Mouse (Mus musculus): Measurements from ENCODE around the gene Tmc6. TPM values are rescaled to one million over a fixed set of nuclear protein-coding genes. Genes with fewer than 3 reads are reported as not detected.

Tmc6 gene
- polyA plus RNA-seq, 1 experiment from 2014 or later: 11.5 TPM

DNA sequence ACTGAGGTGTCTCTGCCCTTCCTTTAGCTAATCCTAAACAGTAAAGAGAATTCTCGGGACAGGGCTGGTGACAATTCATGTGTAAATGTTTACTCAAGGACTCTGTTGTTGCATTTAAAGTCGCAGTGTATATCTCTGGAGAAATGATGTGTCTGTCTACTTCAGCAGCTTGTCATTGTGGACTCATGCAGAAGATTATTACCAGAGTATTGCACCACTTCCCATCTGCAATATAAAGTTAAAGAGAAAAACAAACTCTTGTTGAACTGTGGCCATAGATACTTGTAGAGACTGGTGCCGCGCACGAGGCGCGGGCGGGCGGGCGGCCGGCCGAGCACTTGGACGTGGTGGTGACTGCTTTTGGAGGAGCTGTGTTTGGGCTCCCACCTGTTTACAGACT is 20.2 kb downstream of the Tmc6 start:
- 93% methylated on average over 13 of the region's 13 CpGs for WGBS
- no peak overlapping the region for H3K27ac ChIP-seq
- H3K4me1 ChIP-seq: no peaks in the 10 kb centered on the region
- no peak for ATAC-seq (ENCODE audit: low FRiP score, low read depth)
- peaks cover 91% of the 10 kb centered on the region for H3K36me3 ChIP-seq
- H3K4me2 ChIP-seq (replicated peaks): no peak overlapping the region
- H3K9ac ChIP-seq: no peak overlapping the region
- no peak overlapping the region for H3K4me3 ChIP-seq
- no peaks in the 10 kb centered on the region for H3K9me3 ChIP-seq
- H3K27me3 ChIP-seq (replicated peaks): no peaks in the 10 kb centered on the region

DNA sequence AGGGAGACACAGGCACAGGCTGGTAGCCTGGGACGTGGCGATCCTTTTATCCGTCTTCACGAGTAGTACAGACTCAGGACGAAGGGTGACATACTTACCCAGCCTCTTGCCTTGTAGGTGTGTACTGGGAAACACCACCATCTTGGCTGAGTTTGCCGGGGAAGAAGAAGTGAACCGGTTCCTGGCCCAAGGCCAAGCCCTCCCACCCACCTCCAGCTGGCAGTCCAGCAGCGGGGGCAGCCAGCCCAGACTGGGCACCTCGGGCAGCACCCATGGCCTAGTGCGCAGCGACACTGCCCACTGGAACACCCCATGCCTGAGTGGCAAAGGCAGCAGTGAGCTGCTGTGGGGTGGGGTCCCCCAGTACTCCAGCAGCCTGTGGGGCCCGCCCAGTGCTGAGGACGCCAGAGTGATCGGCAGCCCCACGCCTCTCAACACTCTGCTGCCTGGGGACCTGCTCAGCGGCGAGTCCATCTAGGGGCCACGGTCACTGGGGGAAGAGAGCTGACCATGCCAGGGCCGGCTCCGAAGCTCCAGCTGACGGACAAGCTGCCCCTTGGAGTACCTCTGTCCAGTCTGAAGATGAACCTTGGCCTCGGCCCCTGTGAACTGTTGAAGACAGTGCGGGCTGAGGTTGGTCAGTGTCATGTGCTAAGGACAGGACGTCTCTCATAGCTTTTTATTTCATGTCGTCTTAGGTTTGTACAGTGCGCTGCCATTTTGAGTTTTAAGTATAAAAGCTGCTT is 21.5 kb downstream of the Tmc6 start:
- no peak for ATAC-seq (ENCODE audit: low FRiP score, low read depth)
- H3K36me3 ChIP-seq: peaks cover 91% of the 10 kb centered on the region
- no peak overlapping the region for H3K27ac ChIP-seq
- H3K4me1 ChIP-seq: no peaks in the 10 kb centered on the region
- WGBS: 95% methylated on average over 26 of the region's 26 CpGs
- H3K9me3 ChIP-seq: no peaks in the 10 kb centered on the region
- H3K4me3 ChIP-seq: no peak overlapping the region
- H3K9ac ChIP-seq: no peak overlapping the region
- H3K27me3 ChIP-seq (replicated peaks): no peaks in the 10 kb centered on the region
- no peak overlapping the region for H3K4me2 ChIP-seq (replicated peaks)

DNA sequence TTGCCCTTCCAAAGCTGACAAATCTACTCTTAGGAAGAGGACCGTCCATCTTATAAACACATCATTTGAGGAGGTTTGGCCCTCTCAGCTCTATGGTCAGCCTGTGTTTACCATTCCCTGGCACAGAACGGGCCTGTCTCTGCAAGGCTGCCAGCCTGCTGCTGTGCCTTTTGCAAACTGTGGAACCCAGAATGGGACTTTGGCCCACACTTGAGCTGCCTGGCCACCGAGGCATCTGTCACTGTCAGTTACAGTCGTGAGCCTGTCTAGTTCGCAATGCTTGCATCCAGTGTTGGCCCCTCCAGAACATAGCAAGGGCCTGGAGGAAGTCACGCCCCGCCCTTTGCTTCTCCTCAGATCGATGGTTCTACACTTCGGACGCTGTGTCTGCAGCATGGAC is 22.7 kb downstream of the Tmc6 start:
- Histone ChIP-seq H3K36me3 (peaks cover 91% of the 10 kb centered on the region), H3K4me1 (no peaks in the 10 kb centered on the region), H3K27ac (no peak overlapping the region), H3K4me3 (no peak overlapping the region), H3K4me2 (replicated peaks) (no peak overlapping the region), H3K27me3 (replicated peaks) (no peaks in the 10 kb centered on the region), H3K9ac (no peak overlapping the region), H3K9me3 (no peaks in the 10 kb centered on the region)
- WGBS: 94% methylated on average over 10 of the region's 10 CpGs
- no peak for ATAC-seq (ENCODE audit: low FRiP score, low read depth)

- Histone ChIP-seq H3K36me3 (peaks cover 97% of the 10 kb centered on the region), H3K4me3 (no peak overlapping the region), H3K4me1 (no peaks in the 10 kb centered on the region), H3K27me3 (replicated peaks) (no peaks in the 10 kb centered on the region), H3K27ac (no peak overlapping the region), H3K9me3 (no peaks in the 10 kb centered on the region), H3K9ac (no peak overlapping the region), H3K4me2 (replicated peaks) (no peak overlapping the region)
- ATAC-seq (ENCODE audit: low FRiP score, low read depth): no peak
- 94% methylated on average over 7 of the region's 7 CpGs for WGBS
Observed at GRCm38 (mm10) chr11:117755891-117756290, 26.1 kb downstream of the Tmc6 start.

- peaks cover 96% of the 10 kb centered on the region for H3K36me3 ChIP-seq
- no peak overlapping the region for H3K4me3 ChIP-seq
- H3K27me3 ChIP-seq (replicated peaks): no peaks in the 10 kb centered on the region
- H3K9me3 ChIP-seq: no peaks in the 10 kb centered on the region
- H3K27ac ChIP-seq: no peak overlapping the region
- no peak overlapping the region for H3K9ac ChIP-seq
- WGBS: 90% methylated on average over 6 of the region's 6 CpGs
- ATAC-seq (ENCODE audit: low FRiP score, low read depth): no peak
- H3K4me1 ChIP-seq: no peaks in the 10 kb centered on the region
- no peak overlapping the region for H3K4me2 ChIP-seq (replicated peaks)
Observed at GRCm38 (mm10) chr11:117751544-117751943, 30.5 kb downstream of the Tmc6 start.

GRCm38 (mm10) chr11:117749414-117749813 is 32.6 kb downstream of the Tmc6 start:
- no peak overlapping the region for H3K4me2 ChIP-seq (replicated peaks)
- no peaks in the 10 kb centered on the region for H3K27me3 ChIP-seq (replicated peaks)
- WGBS: 93% methylated on average over 10 of the region's 10 CpGs
- no peaks in the 10 kb centered on the region for H3K9me3 ChIP-seq
- peaks cover 95% of the 10 kb centered on the region for H3K36me3 ChIP-seq
- H3K4me1 ChIP-seq: no peaks in the 10 kb centered on the region
- no peak overlapping the region for H3K9ac ChIP-seq
- no peak overlapping the region for H3K4me3 ChIP-seq
- no peak for ATAC-seq (ENCODE audit: low FRiP score, low read depth)
- no peak overlapping the region for H3K27ac ChIP-seq

- no peaks in the 10 kb centered on the region for H3K27me3 ChIP-seq (replicated peaks)
- H3K36me3 ChIP-seq: peaks cover 95% of the 10 kb centered on the region
- no peaks in the 10 kb centered on the region for H3K9me3 ChIP-seq
- H3K4me1 ChIP-seq: no peaks in the 10 kb centered on the region
- H3K4me3 ChIP-seq: no peak overlapping the region
- 91% methylated on average over 4 of the region's 4 CpGs for WGBS
- H3K4me2 ChIP-seq (replicated peaks): no peak overlapping the region
- no peak overlapping the region for H3K27ac ChIP-seq
- no peak for ATAC-seq (ENCODE audit: low FRiP score, low read depth)
- no peak overlapping the region for H3K9ac ChIP-seq
Observed at GRCm38 (mm10) chr11:117748628-117749027, 33.4 kb downstream of the Tmc6 start.

GRCm38 (mm10) chr11:117743454-117744030 is 38.5 kb downstream of the Tmc6 start:
- Histone ChIP-seq H3K9ac (no peak overlapping the region), H3K4me2 (replicated peaks) (no peak overlapping the region), H3K4me3 (no peak overlapping the region), H3K9me3 (no peaks in the 10 kb centered on the region), H3K36me3 (peaks cover 98% of the 10 kb centered on the region), H3K4me1 (no peaks in the 10 kb centered on the region), H3K27ac (no peak overlapping the region), H3K27me3 (replicated peaks) (no peaks in the 10 kb centered on the region)
- 67% methylated on average over 4 of the region's 4 CpGs for WGBS
- no peak for ATAC-seq (ENCODE audit: low FRiP score, low read depth)

- Histone ChIP-seq H3K27me3 (replicated peaks) (no peaks in the 10 kb centered on the region), H3K9me3 (no peaks in the 10 kb centered on the region), H3K4me3 (no peak overlapping the region), H3K4me2 (replicated peaks) (no peak overlapping the region), H3K9ac (no peak overlapping the region), H3K4me1 (no peaks in the 10 kb centered on the region), H3K36me3 (peaks cover 99% of the 10 kb centered on the region), H3K27ac (no peak overlapping the region)
- ATAC-seq (ENCODE audit: low FRiP score, low read depth): no peak
- WGBS: 91% methylated on average over 8 of the region's 8 CpGs
Observed at GRCm38 (mm10) chr11:117742715-117743114, 39.3 kb downstream of the Tmc6 start.

GRCm38 (mm10) chr11:117742243-117742642 is 39.8 kb downstream of the Tmc6 start:
- no peaks in the 10 kb centered on the region for H3K4me1 ChIP-seq
- no peak overlapping the region for H3K4me2 ChIP-seq (replicated peaks)
- no peak for ATAC-seq (ENCODE audit: low FRiP score, low read depth)
- peaks cover 99% of the 10 kb centered on the region for H3K36me3 ChIP-seq
- H3K4me3 ChIP-seq: no peak overlapping the region
- no peaks in the 10 kb centered on the region for H3K9me3 ChIP-seq
- no peak overlapping the region for H3K27ac ChIP-seq
- H3K9ac ChIP-seq: no peak overlapping the region
- WGBS: 84% methylated on average over 8 of the region's 8 CpGs
- no peaks in the 10 kb centered on the region for H3K27me3 ChIP-seq (replicated peaks)

DNA sequence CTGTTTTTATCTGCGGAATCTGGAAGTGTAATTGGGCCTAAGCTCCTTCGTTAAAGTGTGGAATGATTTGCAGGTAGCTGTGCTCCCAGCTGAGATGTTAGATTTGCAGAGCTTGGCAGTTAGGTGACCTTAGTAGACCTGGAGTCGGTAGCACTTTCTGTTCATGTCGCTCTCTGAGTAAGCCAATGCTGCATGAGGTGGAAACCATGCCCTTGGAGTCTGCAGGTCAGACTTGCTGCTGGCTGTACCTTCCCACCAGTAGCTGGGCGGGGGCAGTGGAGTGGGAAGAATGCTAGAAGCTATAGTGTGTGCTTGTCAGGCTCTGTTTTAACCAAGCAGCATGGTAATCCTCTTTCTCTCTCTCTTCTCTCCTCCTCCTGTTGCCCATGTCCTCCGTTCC is 40.9 kb downstream of the Tmc6 start:
- Histone ChIP-seq H3K27ac (no peak overlapping the region), H3K4me3 (no peak overlapping the region), H3K27me3 (replicated peaks) (no peaks in the 10 kb centered on the region), H3K9ac (no peak overlapping the region), H3K9me3 (no peaks in the 10 kb centered on the region), H3K4me1 (no peaks in the 10 kb centered on the region), H3K36me3 (peaks cover 97% of the 10 kb centered on the region), H3K4me2 (replicated peaks) (no peak overlapping the region)
- WGBS: 94% methylated on average over 6 of the region's 6 CpGs
- ATAC-seq (ENCODE audit: low FRiP score, low read depth): no peak

GRCm38 (mm10) chr11:117738123-117738522 is 43.9 kb downstream of the Tmc6 start:
- Histone ChIP-seq H3K27ac (no peak overlapping the region), H3K4me2 (replicated peaks) (no peak overlapping the region), H3K9me3 (no peaks in the 10 kb centered on the region), H3K4me3 (no peak overlapping the region), H3K36me3 (peaks cover 90% of the 10 kb centered on the region), H3K27me3 (replicated peaks) (no peaks in the 10 kb centered on the region), H3K4me1 (no peaks in the 10 kb centered on the region), H3K9ac (no peak overlapping the region)
- ATAC-seq (ENCODE audit: low FRiP score, low read depth): no peak
- WGBS: 93% methylated on average over 5 of the region's 5 CpGs

Data from neural tube, embryonic 12.5 days (tissue).